Mouse (Mus musculus) cerebellum, adult (tissue): ENCODE measurements around the gene Edil3.
"Not testable (repeated sequence)": the region's sequence is repeated elsewhere in the genome, so short reads cannot be mapped to it uniquely, and the experiment has no call there.

ENCODE experiments used
- ATAC-seq: cut with Nextera tagmentation; 2 replicates; pipeline ENCODE4 v1.9.2; 2017; ENCODE audit warnings: mild to moderate bottlenecking, moderate library complexity, mixed read lengths; ENCODE audit not compliant: insufficient number of reproducible peaks, low FRiP score, low TSS enrichment

The Edil3 gene

DNA sequence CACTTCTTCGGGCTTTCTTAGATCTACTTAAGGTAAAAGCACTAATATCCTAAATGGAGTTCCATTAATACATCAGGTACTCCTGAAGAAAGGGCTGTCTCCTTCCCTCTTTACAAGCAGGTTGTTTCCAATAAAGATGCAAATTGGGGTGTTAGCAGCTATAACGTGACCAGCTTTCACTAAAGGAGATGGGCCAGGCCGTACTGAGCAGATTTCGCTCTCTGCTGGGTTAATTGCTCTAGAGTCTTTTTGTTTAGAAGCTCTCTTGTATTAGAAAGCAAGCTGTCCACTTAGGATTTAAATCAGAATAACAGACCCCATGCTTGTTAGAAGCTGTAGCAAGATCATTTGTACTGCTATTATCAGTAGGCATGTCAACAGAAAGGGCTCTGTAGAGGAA lies 108.4 kb downstream of the Edil3 start:
- no peak for ATAC-seq

DNA sequence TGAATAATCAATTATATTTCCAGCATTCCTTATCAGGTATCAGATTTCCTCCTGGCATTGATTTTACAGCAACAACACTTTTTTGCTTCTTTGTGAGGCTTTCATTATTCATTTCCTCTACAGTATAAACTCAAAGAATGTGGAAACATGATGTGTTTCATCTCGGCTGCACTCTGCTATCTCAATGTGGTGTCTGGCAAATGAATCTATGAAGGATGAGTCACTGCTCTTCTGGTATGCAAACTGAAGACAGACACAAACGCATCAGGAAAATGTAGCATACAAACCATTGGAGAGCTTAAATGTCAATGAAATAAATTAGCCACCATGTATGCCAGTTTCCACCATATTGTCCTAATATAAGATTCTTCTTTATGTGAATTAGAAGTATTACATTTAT lies 117.3 kb downstream of the Edil3 start:
- no peak for ATAC-seq

DNA sequence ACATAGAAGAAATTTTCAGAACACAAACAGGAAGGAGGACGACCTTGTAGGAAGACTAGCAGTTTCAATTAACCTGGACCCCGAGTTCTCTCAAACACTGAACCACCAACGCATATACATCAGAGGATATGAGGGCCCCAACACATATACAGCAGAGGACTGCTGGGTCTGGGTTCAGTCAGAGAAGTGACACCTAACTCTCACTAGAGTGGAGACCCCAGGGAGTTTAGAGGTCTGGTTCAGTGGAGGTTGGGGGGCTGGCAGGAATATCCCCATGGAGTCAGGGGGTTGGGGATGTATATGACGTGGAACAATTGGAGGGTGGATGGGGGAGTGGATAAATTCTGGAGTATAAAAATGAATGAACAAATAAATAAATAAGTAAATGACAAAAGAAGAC lies 151.1 kb downstream of the Edil3 start:
- ATAC-seq = no peak

DNA sequence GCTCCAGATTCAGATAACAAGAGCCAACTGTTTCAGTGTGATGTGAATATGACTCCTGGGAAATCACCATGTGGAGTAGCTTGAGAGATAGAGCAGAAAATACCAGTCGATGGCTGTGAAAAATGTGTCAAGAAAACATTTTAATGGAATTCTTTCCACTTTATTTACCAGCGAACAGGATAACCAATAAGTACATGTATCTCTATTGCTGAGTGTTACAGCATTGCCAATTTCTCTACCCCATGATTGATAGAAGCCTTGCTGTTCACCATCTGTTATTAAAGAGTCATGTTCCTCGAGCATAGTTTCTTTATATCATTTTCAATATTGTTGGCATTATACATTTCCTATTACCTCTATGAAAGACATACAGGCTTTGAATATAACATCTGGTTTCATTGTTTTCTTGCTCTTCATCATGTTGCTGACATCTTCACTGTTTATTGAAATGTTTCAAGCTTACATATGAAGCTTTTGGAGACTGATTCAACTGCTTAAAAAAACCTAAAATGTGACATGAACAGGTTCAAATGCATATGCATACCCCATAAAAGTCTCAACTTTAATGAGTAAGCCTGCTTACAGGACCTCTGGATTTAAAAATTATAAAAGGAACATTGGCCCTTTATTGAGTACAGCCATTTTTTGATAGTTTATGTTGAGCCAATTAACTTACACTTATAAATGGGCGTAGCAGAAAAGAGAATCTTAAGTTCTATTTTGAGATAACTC lies 186.6 kb downstream of the Edil3 start:
- ATAC-seq = no peak

DNA sequence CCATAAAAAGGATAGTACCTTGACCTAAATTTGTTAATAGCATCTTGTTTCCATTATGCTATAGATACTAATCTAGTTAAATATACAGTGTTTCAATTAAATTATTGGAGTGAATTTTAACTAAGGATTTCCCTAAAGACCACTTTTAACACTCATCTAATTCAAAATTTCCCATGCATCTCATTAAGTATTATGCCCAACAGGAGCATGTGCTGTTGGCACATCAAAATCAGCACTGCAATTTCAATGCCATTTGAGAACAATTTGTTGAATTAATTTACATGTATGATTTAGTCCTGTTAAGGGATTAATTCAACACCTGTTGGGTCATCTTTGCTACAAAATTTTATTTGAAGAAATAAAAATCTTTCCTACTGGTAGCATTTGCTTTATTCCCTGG lies 191.2 kb downstream of the Edil3 start:
- no peak for ATAC-seq

DNA sequence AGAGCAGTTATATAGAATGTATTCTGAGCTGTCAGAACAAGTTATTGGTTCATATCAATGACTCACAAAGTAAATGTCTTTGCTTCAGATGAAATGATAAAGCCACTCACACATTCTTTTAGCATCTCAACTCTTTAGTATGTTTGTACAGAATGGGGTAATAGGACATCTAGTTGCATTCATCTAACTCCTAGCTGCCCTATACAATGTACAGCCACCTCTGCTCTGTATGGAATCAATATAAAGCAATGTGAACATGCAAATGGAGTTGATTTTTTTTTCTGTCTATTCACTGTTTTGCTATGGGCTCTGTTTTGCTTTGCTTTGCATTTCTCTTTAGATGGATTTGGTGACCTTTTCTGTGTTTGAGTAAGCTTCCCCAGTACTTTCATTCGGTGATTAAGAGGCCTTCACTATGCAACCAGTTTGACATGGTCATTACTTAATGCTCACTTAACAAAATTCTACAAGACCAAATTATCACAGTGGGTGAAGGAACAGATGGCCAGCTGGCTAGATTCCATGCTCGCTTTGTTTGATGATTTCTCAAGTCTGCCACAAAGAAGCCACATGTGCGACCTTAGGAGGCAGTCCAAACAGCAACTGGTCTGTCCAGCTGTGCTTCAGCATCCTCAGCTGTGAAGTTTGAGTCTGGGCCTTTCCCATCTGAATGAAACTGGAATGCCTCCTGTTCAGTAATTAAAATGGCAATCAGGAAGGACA lies 208.7 kb downstream of the Edil3 start:
- ATAC-seq = no peak

DNA sequence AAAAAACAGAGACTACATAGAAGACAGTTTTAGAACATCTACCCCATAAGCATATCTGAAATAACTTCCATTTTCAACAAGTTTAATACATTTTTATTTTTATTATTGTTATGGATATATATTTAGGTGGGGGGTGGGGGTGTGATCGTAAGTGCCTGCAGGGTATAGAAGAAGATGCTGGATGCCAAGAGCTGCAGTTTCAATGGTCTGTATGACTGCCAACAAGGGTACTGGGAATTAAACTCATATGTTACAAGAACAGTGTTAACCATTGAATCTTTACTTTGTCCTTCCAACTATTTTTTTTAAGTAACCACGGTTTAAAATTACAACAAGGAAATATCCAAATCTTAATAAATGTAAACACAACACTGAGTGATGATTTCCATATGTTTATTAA lies 214.4 kb downstream of the Edil3 start:
- ATAC-seq = no peak

DNA sequence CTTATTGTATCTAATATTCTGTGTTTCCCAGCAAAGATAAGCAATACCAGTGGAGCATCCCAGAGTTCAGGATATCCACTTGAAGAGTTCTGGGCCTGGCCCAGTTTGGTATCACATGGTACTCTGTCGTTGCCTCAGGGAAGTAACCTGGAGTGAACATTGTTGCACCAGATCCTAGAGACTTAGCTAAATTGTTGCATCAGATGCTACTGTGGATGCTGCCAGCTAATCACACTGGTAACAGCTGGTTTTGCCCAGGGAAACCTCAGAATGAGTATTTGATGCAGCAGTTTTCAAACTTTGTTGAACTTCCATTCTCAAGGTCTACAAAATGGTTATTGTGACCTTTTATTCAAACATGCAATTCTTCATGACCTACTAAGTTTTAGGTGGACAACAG lies 220.2 kb downstream of the Edil3 start:
- ATAC-seq = no peak

DNA sequence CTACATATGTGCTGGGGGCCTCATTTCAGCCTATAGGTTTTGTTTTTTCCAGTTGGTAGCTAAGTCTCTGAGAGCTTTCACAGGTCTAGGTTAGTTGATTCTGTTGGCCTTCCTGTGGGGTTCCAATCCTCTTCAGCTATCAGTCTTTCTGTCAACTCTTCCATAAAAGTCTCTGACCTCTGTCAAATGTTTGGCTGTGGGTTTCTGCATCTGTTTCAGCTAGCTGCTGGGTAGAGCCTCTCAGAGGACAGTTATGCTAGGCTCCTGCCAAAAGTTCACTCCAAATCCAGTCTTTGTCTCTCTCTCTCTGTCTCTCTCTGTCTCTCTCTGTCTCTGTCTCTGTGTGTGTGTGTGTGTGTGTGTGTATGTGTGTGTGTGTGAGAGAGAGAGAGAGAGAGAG lies 248.9 kb downstream of the Edil3 start:
- ATAC-seq = not testable (repeated sequence)

DNA sequence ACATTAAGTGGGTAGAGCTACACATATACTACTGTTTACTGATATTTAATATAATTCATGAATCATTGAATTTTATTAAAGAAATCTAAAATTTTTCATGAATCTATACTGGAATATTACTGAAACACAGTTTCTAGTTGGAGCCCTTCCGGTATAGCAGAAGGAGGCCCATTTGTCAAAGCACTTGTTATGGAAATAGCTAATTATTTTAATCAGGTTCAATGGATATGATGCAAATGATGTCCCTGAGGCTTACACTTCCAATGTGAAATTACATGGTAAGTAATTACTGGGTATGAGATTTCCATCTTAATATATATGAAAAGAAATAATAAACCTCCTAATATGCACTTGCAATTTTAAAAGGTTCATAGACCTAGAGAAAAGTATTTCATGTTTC lies 254.9 kb downstream of the Edil3 start:
- no peak for ATAC-seq

DNA sequence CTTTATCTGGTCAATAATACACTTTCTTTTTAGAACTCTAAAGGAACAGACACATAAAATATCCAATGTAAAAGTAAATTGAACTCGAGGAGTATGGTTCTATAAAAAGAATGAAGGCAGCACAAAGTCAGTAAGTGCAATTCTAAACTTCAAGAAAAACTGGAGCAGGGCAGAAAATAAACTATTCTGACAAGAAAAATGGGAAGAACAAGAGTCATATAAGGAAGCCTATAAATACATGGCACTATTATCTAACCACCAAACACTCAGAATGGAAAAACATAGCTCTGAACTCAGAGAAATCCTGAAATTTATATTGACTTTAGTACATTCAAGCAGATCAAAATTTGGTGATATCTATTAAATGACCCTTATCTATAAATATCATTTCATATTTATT lies 284.6 kb downstream of the Edil3 start:
- ATAC-seq = no peak

DNA sequence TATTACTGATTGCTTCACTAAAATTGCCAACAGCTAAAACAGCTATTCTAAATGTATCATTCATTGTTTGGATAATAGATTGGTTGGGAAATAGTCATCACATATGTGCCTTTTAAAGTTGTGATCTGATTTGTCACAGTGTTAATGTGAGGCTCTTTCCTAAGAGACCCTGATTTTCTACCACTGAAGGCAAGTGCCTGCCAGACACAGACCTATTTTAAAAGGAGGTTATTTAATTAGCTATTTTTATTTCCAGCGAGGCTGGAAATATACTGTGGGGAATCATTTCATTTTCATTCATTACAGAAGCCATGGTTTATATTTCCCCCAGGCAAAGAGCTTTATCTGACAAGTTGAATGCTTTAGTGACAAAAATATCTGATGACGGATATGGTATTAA lies 296.3 kb downstream of the Edil3 start:
- ATAC-seq = no peak

DNA sequence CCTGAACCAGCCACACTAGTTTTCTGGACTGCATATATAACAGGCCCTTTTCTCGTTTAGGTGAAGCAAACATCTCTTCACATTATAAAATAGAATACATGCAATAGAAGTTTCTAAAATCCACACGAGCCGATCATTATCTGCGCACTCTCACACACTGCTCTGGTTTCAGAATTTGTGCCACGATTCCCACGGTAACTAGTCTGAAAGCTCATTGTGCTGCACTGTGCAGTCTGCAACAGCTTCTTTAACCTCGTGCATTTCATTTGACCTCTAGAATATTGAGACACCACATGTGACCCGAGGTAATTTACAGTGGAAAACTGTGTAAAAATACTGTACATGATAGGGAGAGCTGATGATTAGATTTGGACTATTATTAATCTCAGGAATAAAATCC lies 298.5 kb downstream of the Edil3 start:
- ATAC-seq = no peak

DNA sequence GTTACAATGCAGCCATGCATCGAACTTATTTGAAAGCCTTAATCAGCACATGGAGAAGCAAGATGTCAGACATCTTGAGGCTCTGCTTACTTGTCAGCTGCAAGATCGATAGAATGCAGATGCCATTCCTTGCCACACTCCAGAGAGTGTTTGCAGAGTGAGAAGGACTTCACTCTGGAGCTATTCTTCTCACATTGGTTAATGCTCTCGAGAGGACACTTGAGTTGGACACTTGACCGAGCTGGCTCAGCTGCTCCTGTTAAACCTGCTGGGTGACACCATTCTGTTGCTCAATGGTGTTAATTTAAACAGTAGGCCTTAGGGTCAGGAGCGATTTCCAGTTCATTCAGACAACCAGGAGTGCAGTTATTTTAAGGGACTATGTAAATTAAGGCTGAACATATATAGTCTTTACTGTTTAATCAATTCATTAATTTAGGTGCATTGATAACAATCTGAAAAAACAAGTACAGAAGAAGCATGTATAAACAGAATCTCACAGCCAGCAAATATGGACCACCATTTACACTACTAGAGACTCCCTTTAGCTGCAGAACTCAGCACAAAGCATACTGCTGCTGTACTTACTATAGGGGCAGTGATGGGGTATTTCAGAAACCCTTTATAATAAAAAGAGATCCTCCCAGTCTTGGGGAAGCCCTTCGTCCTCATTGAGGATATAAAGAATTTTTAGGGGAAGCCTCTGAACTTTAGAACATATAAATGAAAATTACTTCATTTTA lies 301.4 kb downstream of the Edil3 start:
- ATAC-seq = no peak

DNA sequence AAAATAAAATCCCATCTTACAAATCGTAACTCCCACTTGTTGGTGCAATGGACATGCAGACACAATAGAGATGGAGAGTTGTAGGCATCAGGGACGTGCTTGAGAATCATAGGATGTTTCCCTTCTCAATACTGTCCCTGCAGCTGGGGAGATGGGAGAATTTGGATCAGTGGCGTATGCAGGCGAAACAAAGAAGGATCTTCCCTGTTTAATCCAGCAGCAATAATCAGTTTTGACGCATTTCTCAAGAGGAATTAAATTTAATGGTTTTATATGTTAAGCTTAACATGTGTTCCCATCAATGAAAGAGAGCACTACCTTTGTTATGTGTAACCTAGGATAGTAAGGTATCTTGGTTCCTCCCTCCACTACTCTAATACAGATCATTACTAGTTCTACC lies 302.1 kb downstream of the Edil3 start:
- no peak for ATAC-seq

DNA sequence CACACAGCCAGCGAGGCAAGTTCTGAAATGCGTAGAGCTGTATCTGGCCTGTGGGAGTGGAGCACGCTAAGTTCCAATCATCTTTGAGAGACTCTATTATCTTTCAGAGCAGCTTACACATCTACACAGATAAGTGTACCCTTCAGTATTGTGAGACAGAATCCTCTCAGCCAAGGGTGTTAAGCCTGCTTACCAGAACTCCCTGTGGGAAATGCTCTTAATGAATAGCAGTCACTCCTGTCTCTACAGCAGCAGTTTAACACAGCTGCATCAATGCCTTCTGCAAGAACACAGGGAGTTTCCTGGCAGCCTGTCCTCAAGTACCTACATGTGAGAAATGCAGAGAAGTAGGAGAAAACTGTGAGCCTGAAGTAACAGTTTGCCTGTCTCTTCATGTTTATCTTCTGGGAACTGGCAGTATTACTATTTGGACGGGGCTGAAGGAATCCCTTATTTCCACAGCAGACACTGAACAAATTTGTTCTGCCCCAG lies 324.8 kb downstream of the Edil3 start:
- ATAC-seq = no peak

DNA sequence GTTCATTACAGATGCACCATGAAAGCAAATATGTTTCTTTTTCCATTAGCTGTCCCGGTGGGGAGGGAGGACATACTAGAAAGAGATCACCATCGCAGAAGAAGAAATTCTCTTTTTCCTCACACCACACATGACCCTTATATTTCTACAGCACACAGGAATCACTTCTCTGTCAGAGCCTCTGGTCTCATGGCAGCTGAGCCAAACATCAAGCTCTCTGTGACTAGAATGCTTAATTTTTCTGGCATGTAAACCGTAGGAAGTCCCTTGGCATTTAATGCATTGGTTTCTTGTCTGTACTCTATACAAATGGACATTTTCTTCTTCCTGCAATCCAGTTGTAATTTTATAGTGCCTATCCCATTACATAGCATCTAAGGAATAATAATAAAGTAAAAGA lies 330.6 kb downstream of the Edil3 start:
- no peak for ATAC-seq

DNA sequence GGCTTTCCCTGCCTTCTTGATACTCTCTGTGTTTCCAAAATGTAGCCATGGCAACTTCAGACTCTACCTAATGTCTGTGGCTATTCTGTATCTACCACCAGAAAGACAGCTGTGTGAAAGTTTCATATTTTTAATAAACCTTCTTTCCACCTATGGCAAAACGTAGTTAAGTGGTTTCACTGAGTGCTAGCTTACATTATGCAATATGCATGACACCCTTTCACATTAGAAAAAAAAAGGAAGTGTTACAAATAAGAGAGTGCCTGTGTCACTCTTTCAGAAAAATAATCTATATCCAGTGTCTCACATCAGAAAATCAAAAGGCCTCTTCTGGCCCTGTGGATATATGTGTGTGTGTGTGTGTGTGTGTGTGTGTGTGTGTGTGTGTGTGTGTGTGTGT lies 346.7 kb downstream of the Edil3 start:
- ATAC-seq = no peak

DNA sequence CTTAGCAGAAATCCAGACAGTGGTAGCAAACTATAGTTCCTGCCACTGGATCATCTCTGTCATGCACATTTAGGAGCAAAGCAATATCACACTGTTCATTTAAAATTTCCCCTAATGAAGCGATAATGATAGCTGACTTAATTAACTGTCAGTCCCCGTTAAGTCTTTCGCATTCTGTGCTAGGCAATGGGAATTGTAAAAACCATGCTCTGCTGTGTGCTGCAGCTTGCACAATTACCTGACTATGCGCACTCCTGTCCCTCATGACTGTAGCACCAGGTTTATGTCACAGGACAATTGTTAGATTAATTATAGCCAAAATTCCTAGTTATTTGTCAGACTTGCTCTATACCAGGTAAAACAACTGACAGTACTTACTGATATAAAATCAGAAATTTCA lies 348.8 kb downstream of the Edil3 start:
- no peak for ATAC-seq

DNA sequence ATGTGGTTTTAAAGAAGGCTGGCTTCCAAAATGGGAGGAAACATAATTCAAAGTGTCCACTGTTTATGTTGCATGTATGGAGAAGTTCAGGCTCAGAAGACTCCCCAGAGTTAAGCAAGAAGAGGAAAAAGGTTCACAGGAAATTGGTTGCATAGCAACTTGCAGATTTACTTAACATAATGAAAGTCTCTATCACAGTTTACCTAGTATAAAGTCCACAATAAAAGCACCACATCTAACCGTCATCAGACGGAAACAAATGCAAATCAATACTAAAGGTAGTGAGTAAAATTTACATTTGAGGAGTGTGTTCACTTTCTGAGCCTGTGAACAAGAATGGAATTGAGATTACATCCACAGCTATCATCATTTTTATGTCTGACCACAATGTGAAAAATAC lies 353.9 kb downstream of the Edil3 start:
- no peak for ATAC-seq

DNA sequence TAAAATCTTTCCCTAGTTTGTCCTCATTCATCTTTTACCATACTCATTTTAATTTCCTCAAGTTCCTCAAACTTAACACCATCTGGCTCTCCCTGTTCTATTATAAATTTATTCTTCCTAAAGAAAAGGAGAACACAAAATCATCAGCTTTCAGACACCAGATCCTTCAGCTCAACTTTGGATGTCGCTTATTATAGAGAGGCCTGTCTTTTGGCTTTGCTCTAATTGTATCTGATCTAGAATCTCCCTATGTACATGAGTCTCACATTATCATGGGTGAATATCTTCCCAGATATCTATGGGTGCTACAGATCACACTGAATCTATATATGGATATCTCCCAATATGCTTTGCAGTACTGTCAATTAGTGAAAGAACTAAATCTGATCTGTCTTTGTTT lies 367.8 kb downstream of the Edil3 start:
- ATAC-seq = no peak
